Mouse (Mus musculus) thymus, postnatal 25 days (tissue): ENCODE measurements around the gene Mrpl49.

ENCODE experiments used
- DNase-seq: peaks from one replicate; pipeline ENCODE4 v3.0.0; 2022

Gene Mrpl49

GRCm38 (mm10) chr19:6035966-6036585 lies 21.5 kb downstream of the Mrpl49 start:
- DNase-seq: no peak

GRCm38 (mm10) chr19:6030520-6031280 lies 26.9 kb downstream of the Mrpl49 start:
- no peak for DNase-seq

GRCm38 (mm10) chr19:6029426-6029825 lies 28.2 kb downstream of the Mrpl49 start:
- no peak for DNase-seq

- no peak for DNase-seq
These were observed 28.6 kb downstream of the Mrpl49 start for GRCm38 (mm10) chr19:6028991-6029390.

GRCm38 (mm10) chr19:6023930-6024329 lies 33.7 kb downstream of the Mrpl49 start:
- no peak for DNase-seq

GRCm38 (mm10) chr19:6023059-6023458 lies 34.5 kb downstream of the Mrpl49 start:
- no peak for DNase-seq

GRCm38 (mm10) chr19:6020276-6020675 lies 37.3 kb downstream of the Mrpl49 start:
- no peak for DNase-seq

GRCm38 (mm10) chr19:6018142-6019089 lies 39.2 kb downstream of the Mrpl49 start:
- peak; percentile 88 for DNase-seq

- DNase-seq: peak; percentile 18
These were observed 41.1 kb downstream of the Mrpl49 start for GRCm38 (mm10) chr19:6016532-6016931.

- DNase-seq: peak; percentile 89
These were observed 41.9 kb downstream of the Mrpl49 start, which contains the start of gene Capn1 for GRCm38 (mm10) chr19:6015511-6016315. Gene Capn1, minus strand, starts transcription at chr19:6015897.

GRCm38 (mm10) chr19:6014991-6015510 lies 42.5 kb downstream of the Mrpl49 start:
- DNase-seq: peak; percentile 68

GRCm38 (mm10) chr19:6013691-6014090 lies 43.9 kb downstream of the Mrpl49 start:
- DNase-seq: no peak

GRCm38 (mm10) chr19:6009137-6009536 lies 48.4 kb downstream of the Mrpl49 start:
- DNase-seq: no peak

- no peak for DNase-seq
These were observed 50.6 kb downstream of the Mrpl49 start for GRCm38 (mm10) chr19:6007013-6007412.

GRCm38 (mm10) chr19:6005541-6005940 lies 52.0 kb downstream of the Mrpl49 start:
- DNase-seq: no peak
